ENCODE assay signal across 14 mouse cellular contexts in genomic region chr6:124861266-124861665, GRCm38 (mm10). TPM values are rescaled to one million over a fixed set of nuclear protein-coding genes. Genes with fewer than 3 reads are reported as not detected.
DNase-seq lines count a peak whose midpoint lies in the region; ATAC-seq and TF ChIP-seq lines count a peak whose summit lies in the region.
"Had no signal": no experiment of that assay in that cellular context is flagged by ENCODE, and none has a peak within 500 bp of the region (broad histone marks: within the 10 kb centered on the region; RNA-seq: fewer than 3 reads in every experiment).

No protein-coding gene starts in this region.

- H3K9ac ChIP-seq in forebrain, embryonic 11.5 days (ENCODE audit: low read length) = no peak overlapping the region
- H3K9ac ChIP-seq in ES-E14 (ENCODE audit: insufficient read depth, low read depth, low read length, poor library complexity, severe bottlenecking) = no peak overlapping the region
- H3K9ac ChIP-seq in forebrain, embryonic 13.5 days = peak overlapping the region; percentile 76; the same call in 1 of the 2 replicates
- H3K9ac ChIP-seq: embryonic facial prominence, embryonic 15.5 days had no signal

- H3K27me3 ChIP-seq in forebrain, embryonic 10.5 days (ENCODE audit: poor library complexity, severe bottlenecking) = peaks cover 80% of the 10 kb centered on the region
- no peaks in the 10 kb centered on the region; the same call in none of the 2 replicates for H3K27me3 ChIP-seq in forebrain, embryonic 11.5 days (ENCODE audit: control insufficient read depth, insufficient read depth, low read length)
- no peaks in the 10 kb centered on the region for H3K27me3 ChIP-seq in forebrain, embryonic 13.5 days
- peaks cover 71% of the 10 kb centered on the region for H3K27me3 ChIP-seq in midbrain, embryonic 10.5 days (ENCODE audit: low read depth, poor library complexity, severe bottlenecking)
- H3K27me3 ChIP-seq: embryonic facial prominence, embryonic 15.5 days had no signal

- 0 out of 2 replicates have a peak overlapping the region, but pooled peaks have one; percentile 6 for H3K4me3 ChIP-seq in forebrain, embryonic 10.5 days
- no peak overlapping the region for H3K4me3 ChIP-seq in forebrain, embryonic 11.5 days (ENCODE audit: low read depth, low read length)
- no peak overlapping the region for H3K4me3 ChIP-seq in ES-E14 (ENCODE audit: insufficient read depth in 1 of 2, low read depth in 1 of 2, low read length in 2 of 2, poor library complexity in 1 of 2, severe bottlenecking in 1 of 2)
- no peak overlapping the region for H3K4me3 ChIP-seq in forebrain, embryonic 13.5 days
- H3K4me3 ChIP-seq in midbrain, embryonic 10.5 days = peak overlapping the region; percentile 72; the same call in 1 of the 2 replicates
- H3K4me3 ChIP-seq: embryonic facial prominence, embryonic 15.5 days; myocyte had no signal

- H3K4me2 ChIP-seq in forebrain, embryonic 11.5 days (ENCODE audit: low read depth, low read length, severe bottlenecking) = no peak overlapping the region
- peak overlapping the region; percentile 69 for H3K4me2 ChIP-seq in forebrain, embryonic 13.5 days
- H3K4me2 ChIP-seq: embryonic facial prominence, embryonic 15.5 days had no signal

- in situ Hi-C loops in ES-E14 (cut with MboI; ENCODE audit: low sequenced_read_pairs in 2 of 2, unreplicated experiment in 2 of 2) = no loop called here

- H3K9me3 ChIP-seq in forebrain, embryonic 10.5 days = no peaks in the 10 kb centered on the region
- no peaks in the 10 kb centered on the region for H3K9me3 ChIP-seq in forebrain, embryonic 11.5 days (ENCODE audit: control insufficient read depth, low read length)
- no peaks in the 10 kb centered on the region for H3K9me3 ChIP-seq in ES-E14 (ENCODE audit: control insufficient read depth, insufficient read depth, low read depth, low read length)
- H3K9me3 ChIP-seq in forebrain, embryonic 13.5 days (replicated peaks) = no peaks in the 10 kb centered on the region
- H3K9me3 ChIP-seq in midbrain, embryonic 10.5 days (replicated peaks) = no peaks in the 10 kb centered on the region
- H3K9me3 ChIP-seq: embryonic facial prominence, embryonic 15.5 days had no signal

- no peak for DNase-seq in forebrain, embryonic 10.5 days (ENCODE audit: extremely low spot score, low spot score)
- no peak for DNase-seq in forebrain, embryonic 11.5 days (ENCODE audit: low spot score)
- no peak for DNase-seq in ES-E14 (ENCODE audit: low read depth, low spot score)
- no peak for DNase-seq in midbrain, embryonic 10.5 days (ENCODE audit: low spot score)
- DNase-seq in urinary bladder, postnatal 36 days (ENCODE audit: low spot score in 2 of 2) = no peak
- DNase-seq in heart, adult 8-10 months (ENCODE audit: low spot score) = no peak
- no peak for DNase-seq in urinary bladder, adult 2 months (ENCODE audit: low spot score)
- DNase-seq: gastrocnemius, postnatal 25 days; kidney, adult 18-20 months; liver had no signal

- peaks cover 95% of the 10 kb centered on the region for H3K4me1 ChIP-seq in forebrain, embryonic 10.5 days
- H3K4me1 ChIP-seq in forebrain, embryonic 11.5 days (replicated peaks; ENCODE audit: control insufficient read depth, insufficient read depth, low read length) = peaks cover 33% of the 10 kb centered on the region
- H3K4me1 ChIP-seq in ES-E14 (ENCODE audit: control insufficient read depth in 2 of 2, insufficient read depth in 2 of 2, low read length in 2 of 2, poor library complexity in 1 of 2) = peaks cover 7 to 35% of the 10 kb centered on the region in 2 experiments
- H3K4me1 ChIP-seq in forebrain, embryonic 13.5 days = peaks cover 73% of the 10 kb centered on the region
- H3K4me1 ChIP-seq in midbrain, embryonic 10.5 days = peaks cover 95% of the 10 kb centered on the region

- ATAC-seq in forebrain, embryonic 11.5 days (replicated peaks; ENCODE audit: low FRiP score) = no peak
- no peak for ATAC-seq in forebrain, embryonic 13.5 days
- ATAC-seq: lung, postnatal 0 days had no signal

- peak overlapping the region; percentile 92 for H3K27ac ChIP-seq in forebrain, embryonic 10.5 days
- no peak overlapping the region for H3K27ac ChIP-seq in forebrain, embryonic 11.5 days (ENCODE audit: low read depth, low read length)
- H3K27ac ChIP-seq in ES-E14 (ENCODE audit: insufficient read depth, low read depth, low read length, poor library complexity, severe bottlenecking) = peak overlapping the region; percentile 7; the same call in 1 of the 2 replicates
- H3K27ac ChIP-seq in forebrain, embryonic 13.5 days = 0 out of 2 replicates have a peak overlapping the region, but pooled peaks have one; percentile 86
- H3K27ac ChIP-seq in midbrain, embryonic 10.5 days (replicated peaks) = peak overlapping the region; percentile 94
- H3K27ac ChIP-seq: embryonic facial prominence, embryonic 15.5 days had no signal

- peaks cover 9% of the 10 kb centered on the region for H3K36me3 ChIP-seq in forebrain, embryonic 10.5 days (replicated peaks)
- H3K36me3 ChIP-seq in forebrain, embryonic 11.5 days (ENCODE audit: control insufficient read depth, insufficient read depth, low read length) = no peaks in the 10 kb centered on the region
- H3K36me3 ChIP-seq in ES-E14 (ENCODE audit: control insufficient read depth, insufficient read depth, low read length, poor library complexity, severe bottlenecking) = no peaks in the 10 kb centered on the region; the same call in 1 of the 2 replicates
- H3K36me3 ChIP-seq in forebrain, embryonic 13.5 days (ENCODE audit: poor library complexity, severe bottlenecking) = peaks cover 6% of the 10 kb centered on the region; the same call in 1 of the 2 replicates
- H3K36me3 ChIP-seq in midbrain, embryonic 10.5 days = 0 out of 2 replicates have a peak, but pooled peaks cover 5% of the 10 kb centered on the region
- H3K36me3 ChIP-seq: embryonic facial prominence, embryonic 15.5 days had no signal

- WGBS in forebrain, embryonic 10.5 days = 80% methylated on average over 19 of the region's 19 CpGs
- 78% methylated on average over 19 of the region's 19 CpGs for WGBS in forebrain, embryonic 11.5 days
- WGBS in forebrain, embryonic 13.5 days = 79% methylated on average over 19 of the region's 19 CpGs
- 78% methylated on average over 19 of the region's 19 CpGs for WGBS in midbrain, embryonic 10.5 days

TF ChIP-seq in ES-E14, 5 proteins besides CTCF, POLR2A, EP300 and RAD21 (continues in another document):
- TF ChIP-seq ZC3H11A (IDR thresholded peaks at IDR 0.05; ENCODE audit: borderline replicate concordance, low read depth, low read length) = no peak
- TF ChIP-seq ZNF384 (IDR thresholded peaks at IDR 0.05; ENCODE audit: low read depth, low read length) = no peak
- no peak for TF ChIP-seq CHD2 (IDR thresholded peaks at IDR 0.05; ENCODE audit: low read depth, low read length)
- no peak for TF ChIP-seq MAFK (IDR thresholded peaks at IDR 0.05; ENCODE audit: insufficient read depth, low read depth, low read length)

RNA-seq across cellular contexts. Expression of gene Gpr162, which starts 2.5 kb away (rescaled TPM):
- polyA plus RNA-seq in forebrain, embryonic 10.5 days (2016; fragmentation: Nextera tagmentation; extraction: Ambion mirVana) = 2.1 and 2.5 TPM in 2 replicates
- polyA plus RNA-seq in forebrain, embryonic 11.5 days (2014; fragmentation: Nextera tagmentation; extraction: Ambion mirVana) = 2.7 and 2.8 TPM in 2 replicates
- total RNA-seq in ES-E14 (2012; rRNA removed) = 1.7 and 3.1 TPM in 2 replicates
- 11.7 and 13.4 TPM in 2 replicates for polyA plus RNA-seq in forebrain, embryonic 13.5 days (2015; fragmentation: Nextera tagmentation; extraction: Ambion mirVana)
- 2.8 and 3.6 TPM in 2 replicates for polyA plus RNA-seq in midbrain, embryonic 10.5 days (2016; fragmentation: Nextera tagmentation; extraction: Ambion mirVana)
- 1 to 10 TPM in 1 of 4 experiments, under 1 TPM in 3; 0.31 to 1.6 (median 0.74) TPM for total RNA-seq in heart, adult 8-10 months (2022)
- 0.94 and 0.99 TPM in 2 replicates for polyA plus RNA-seq in urinary bladder, adult 2 months (2012; rRNA removed)

RNA-seq across cellular contexts. Expression of gene P3h3, which starts 3.7 kb away (rescaled TPM):
- 9.7 TPM in 2 replicates for polyA plus RNA-seq in forebrain, embryonic 10.5 days (2016; fragmentation: Nextera tagmentation; extraction: Ambion mirVana)
- 17.3 and 17.8 TPM in 2 replicates for polyA plus RNA-seq in forebrain, embryonic 11.5 days (2014; fragmentation: Nextera tagmentation; extraction: Ambion mirVana)
- total RNA-seq in ES-E14 (2012; rRNA removed) = 10.1 and 15.6 TPM in 2 replicates
- 11.4 and 12.4 TPM in 2 replicates for polyA plus RNA-seq in forebrain, embryonic 13.5 days (2015; fragmentation: Nextera tagmentation; extraction: Ambion mirVana)
- polyA plus RNA-seq in midbrain, embryonic 10.5 days (2016; fragmentation: Nextera tagmentation; extraction: Ambion mirVana) = 8.3 and 9.9 TPM in 2 replicates
- total RNA-seq in heart, adult 8-10 months (2022) = 1 to 10 TPM; 8.0 to 9.7 (median 9.4) TPM
- 74.5 and 82.9 TPM in 2 replicates for polyA plus RNA-seq in urinary bladder, adult 2 months (2012; rRNA removed)

RNA-seq across cellular contexts. Expression of gene Gnb3, which starts 21.2 kb away (rescaled TPM):
- 0.32 and 0.42 TPM in 2 replicates for polyA plus RNA-seq in forebrain, embryonic 10.5 days (2016; fragmentation: Nextera tagmentation; extraction: Ambion mirVana)
- 0.71 and 1.1 TPM in 2 replicates for polyA plus RNA-seq in forebrain, embryonic 11.5 days (2014; fragmentation: Nextera tagmentation; extraction: Ambion mirVana)
- total RNA-seq in ES-E14 (2012; rRNA removed) = 0.32 TPM in 1 of 2 replicates, not detected in the other
- 0.46 and 0.74 TPM in 2 replicates for polyA plus RNA-seq in forebrain, embryonic 13.5 days (2015; fragmentation: Nextera tagmentation; extraction: Ambion mirVana)
- polyA plus RNA-seq in midbrain, embryonic 10.5 days (2016; fragmentation: Nextera tagmentation; extraction: Ambion mirVana) = 0.89 and 3.4 TPM in 2 replicates
- total RNA-seq in heart, adult 8-10 months (2022) = 10 to 100 TPM; 11.6 to 18.4 (median 16.7) TPM
- polyA plus RNA-seq in urinary bladder, adult 2 months (2012; rRNA removed) = 0.21 and 0.32 TPM in 2 replicates

RNA-seq across cellular contexts. Expression of gene Cd4, which starts 26.8 kb away (rescaled TPM):
- polyA plus RNA-seq in forebrain, embryonic 10.5 days (2016; fragmentation: Nextera tagmentation; extraction: Ambion mirVana) = 0.17 TPM in 1 of 2 replicates, not detected in the other
- polyA plus RNA-seq in forebrain, embryonic 11.5 days (2014; fragmentation: Nextera tagmentation; extraction: Ambion mirVana) = not detected in 2 replicates
- 0.37 and 0.49 TPM in 2 replicates for total RNA-seq in ES-E14 (2012; rRNA removed)
- polyA plus RNA-seq in forebrain, embryonic 13.5 days (2015; fragmentation: Nextera tagmentation; extraction: Ambion mirVana) = 0.08 TPM in 2 replicates
- 0.05 TPM in 1 of 2 replicates, not detected in the other for polyA plus RNA-seq in midbrain, embryonic 10.5 days (2016; fragmentation: Nextera tagmentation; extraction: Ambion mirVana)
- under 1 TPM; 0.19 to 0.54 (median 0.25) TPM for total RNA-seq in heart, adult 8-10 months (2022)
- polyA plus RNA-seq in urinary bladder, adult 2 months (2012; rRNA removed) = 1.3 and 2.1 TPM in 2 replicates
- polyA plus RNA-seq: myocyte had no signal

RNA-seq across cellular contexts. Expression of gene Cdca3, which starts 31.9 kb away (rescaled TPM):
- polyA plus RNA-seq in forebrain, embryonic 10.5 days (2016; fragmentation: Nextera tagmentation; extraction: Ambion mirVana) = 271 and 298 TPM in 2 replicates
- polyA plus RNA-seq in forebrain, embryonic 11.5 days (2014; fragmentation: Nextera tagmentation; extraction: Ambion mirVana) = 276 and 307 TPM in 2 replicates
- total RNA-seq in ES-E14 (2012; rRNA removed) = 128 and 137 TPM in 2 replicates
- polyA plus RNA-seq in forebrain, embryonic 13.5 days (2015; fragmentation: Nextera tagmentation; extraction: Ambion mirVana) = 207 and 217 TPM in 2 replicates
- polyA plus RNA-seq in midbrain, embryonic 10.5 days (2016; fragmentation: Nextera tagmentation; extraction: Ambion mirVana) = 258 and 273 TPM in 2 replicates
- 1 to 10 TPM in 1 of 4 experiments, under 1 TPM in 3; 0.14 to 1.4 (median 0.40) TPM for total RNA-seq in heart, adult 8-10 months (2022)
- polyA plus RNA-seq in urinary bladder, adult 2 months (2012; rRNA removed) = 5.0 and 5.5 TPM in 2 replicates

Comparison
In these comparisons a context has a peak if more than half of its experiments do, and no peak if none do; other contexts are left out.
1. H3K4me3 ChIP-seq: peak in forebrain, embryonic 10.5 days (single experiment) and midbrain, embryonic 10.5 days (single experiment); none in forebrain, embryonic 11.5 days (single experiment), ES-E14 (0 of 2) and forebrain, embryonic 13.5 days (single experiment).